Mouse (Mus musculus): ENCODE measurements at regions not wholly inside any gene's neighbourhood (a gene's known extent, or its start where the extent isn't known, plus 50 kb on each side); places are given as distances from the start of the nearest gene placed in this dataset.
A peak's percentile ranks its signal among the peaks of the same experiment; 100 is the strongest.

DNA sequence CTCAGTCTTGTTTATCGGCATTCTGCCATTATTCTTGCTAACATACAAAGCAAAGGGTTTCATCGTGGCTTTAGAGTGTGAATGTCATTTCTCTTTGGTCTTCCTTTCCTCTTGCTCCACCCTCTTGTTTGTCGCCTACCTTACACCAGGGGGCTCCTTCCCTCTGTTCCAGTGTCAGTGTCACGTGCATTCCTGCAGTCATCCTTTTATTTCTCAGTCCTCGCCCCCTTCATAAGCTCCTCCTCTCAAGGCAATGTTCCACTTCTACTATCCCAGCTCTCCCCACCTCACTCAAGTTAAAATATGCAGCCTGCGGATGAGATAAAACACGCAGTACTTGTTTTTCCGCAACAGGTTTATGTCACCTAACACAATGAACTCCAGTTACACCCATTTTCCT lies 489.8 kb upstream of the Arpp21 start:
- peak; percentile 51 for TF ChIP-seq CTCF (conservative IDR thresholded peaks at IDR 0.05; ENCODE audit: insufficient read depth, insufficient read length, low read depth, low read length)
- no peak for TF ChIP-seq POLR2A (IDR thresholded peaks at IDR 0.05; ENCODE audit: low read depth, low read length)
